Mouse (Mus musculus) testis, adult 2 months (tissue): ENCODE measurements at regions not wholly inside any gene's neighbourhood (a gene's known extent, or its start where the extent isn't known, plus 50 kb on each side); places are given as distances from the start of the nearest gene placed in this dataset.

Experiments used
- CTCF ChIP-seq: fragments of 200-500 bp; IDR thresholded peaks from 2 replicates; pipeline ENCODE4 v1.5.1; 2012; ENCODE audit warnings: low read depth, mild to moderate bottlenecking, inconsistent platforms, low read length, moderate library complexity; ENCODE audit not compliant: control insufficient read depth, insufficient read depth, insufficient replicate concordance
- POLR2A ChIP-seq: fragments of 200-500 bp; IDR thresholded peaks from 2 replicates; pipeline ENCODE4 v1.6.1; 2012; ENCODE audit warnings: low read depth, mild to moderate bottlenecking, inconsistent platforms, low read length, moderate library complexity; ENCODE audit not compliant: control insufficient read depth

- TF ChIP-seq CTCF = no peak
- TF ChIP-seq POLR2A = no peak
Measured at GRCm38 (mm10) chr10:118990500-118990899, 120.5 kb upstream of the Dyrk2 start.
